Mouse (Mus musculus) myocyte (in vitro differentiated cells): ENCODE results near the gene Fam171a2. TPM values are rescaled to one million over a fixed set of nuclear protein-coding genes. Genes with fewer than 3 reads are reported as not detected.

Source experiments
- H3K27me3 ChIP-seq: one replicate; pipeline ENCODE4 v1.6.1; 2011; ENCODE audit not compliant: control insufficient read depth, insufficient read depth, insufficient read length
- H3K36me3 ChIP-seq: one replicate; pipeline ENCODE4 v1.6.1; 2011; ENCODE audit not compliant: control insufficient read depth, insufficient read depth
- H3K4me2 ChIP-seq: one replicate; pipeline ENCODE4 v1.6.1; 2011; ENCODE audit warnings: low read depth, control low read depth
- H3K4me3 ChIP-seq: one replicate; pipeline ENCODE4 v1.5.1; 2011; ENCODE audit warnings: mild to moderate bottlenecking, control low read depth, moderate library complexity
- H3K79me2 ChIP-seq: one replicate; pipeline ENCODE4 v1.6.1; 2011; ENCODE audit not compliant: control insufficient read depth, insufficient read depth
- H3ac ChIP-seq: one replicate; pipeline ENCODE4 v1.6.1; 2011; ENCODE audit not compliant: control insufficient read depth, insufficient read length
- CEBPB ChIP-seq: IDR thresholded peaks from 2 replicates; pipeline ENCODE4 v1.6.1; 2011; ENCODE audit warnings: mild to moderate bottlenecking, moderate library complexity; ENCODE audit not compliant: poor library complexity, insufficient read depth, severe bottlenecking
- E2F4 ChIP-seq: IDR thresholded peaks from one replicate; pipeline ENCODE4 v1.6.1; 2011; ENCODE audit warnings: mild to moderate bottlenecking, control low read depth, moderate library complexity; ENCODE audit not compliant: insufficient read depth
- MAX ChIP-seq: IDR thresholded peaks from one replicate; pipeline ENCODE4 v1.6.1; 2011; ENCODE audit warnings: low read depth, mild to moderate bottlenecking, control low read depth
- MYOD1 ChIP-seq, 3 experiments: IDR thresholded peaks; one replicate each; pipeline ENCODE4 v1.6.1; 2011; ENCODE audit warnings: control low read depth in 2 of 3, low read depth in 2 of 3, mild to moderate bottlenecking in 2 of 3, moderate library complexity in 1 of 3; ENCODE audit not compliant: insufficient read length in 2 of 3, control insufficient read depth in 1 of 3
- MYOG ChIP-seq, 3 experiments: IDR thresholded peaks; one replicate each; pipeline ENCODE4 v1.6.1; 2011; ENCODE audit warnings: control low read depth in 2 of 3, low read depth in 2 of 3, mild to moderate bottlenecking in 2 of 3; ENCODE audit not compliant: insufficient read length in 2 of 3, control insufficient read depth in 1 of 3, insufficient read depth in 1 of 3
- POLR2A ChIP-seq: IDR thresholded peaks from one replicate; pipeline ENCODE4 v1.6.1; 2011; ENCODE audit warnings: low read depth, mild to moderate bottlenecking, control low read depth, moderate library complexity; ENCODE audit not compliant: insufficient read length
- POLR2AphosphoS2 ChIP-seq: IDR thresholded peaks from one replicate; pipeline ENCODE4 v1.6.1; 2011; ENCODE audit warnings: low read depth, control low read depth; ENCODE audit not compliant: insufficient read length
- REST ChIP-seq: IDR thresholded peaks from one replicate; pipeline ENCODE4 v1.6.1; 2011; ENCODE audit warnings: mild to moderate bottlenecking, control low read depth, moderate library complexity; ENCODE audit not compliant: insufficient read depth, insufficient read length
- SRF ChIP-seq: IDR thresholded peaks from one replicate; pipeline ENCODE4 v1.6.1; 2011; ENCODE audit warnings: low read depth; ENCODE audit not compliant: control insufficient read depth, insufficient read length
- TCF12 ChIP-seq: IDR thresholded peaks from one replicate; pipeline ENCODE4 v1.6.1; 2011; ENCODE audit warnings: mild to moderate bottlenecking, control low read depth; ENCODE audit not compliant: poor library complexity, insufficient read depth, severe bottlenecking
- TCF3 ChIP-seq: IDR thresholded peaks from one replicate; pipeline ENCODE4 v1.6.1; 2011; ENCODE audit warnings: low read depth, control low read depth; ENCODE audit not compliant: insufficient read length
- USF1 ChIP-seq: IDR thresholded peaks from one replicate; pipeline ENCODE4 v1.6.1; 2011; ENCODE audit warnings: low read depth, mild to moderate bottlenecking, control low read depth, moderate library complexity
- polyA plus RNA-seq: library from polyadenylated mRNA; unstranded; fragments of >200 nt; fragmentation: generic; extraction: Trizol; gene quantifications from one replicate; pipeline ENCODE4 v1.2.1, GENCODE M21; 2012; ENCODE audit warnings: missing spikeins

Gene Fam171a2
- polyA plus RNA-seq, 1 experiment: 162 TPM

- H3K4me3 ChIP-seq: no peak overlapping the region
- peak overlapping the region; percentile 15 for H3K4me2 ChIP-seq
- no peak for TF ChIP-seq REST
- TF ChIP-seq E2F4: no peak
- TF ChIP-seq POLR2A: no peak
- no peak for TF ChIP-seq SRF
- TF ChIP-seq MAX: no peak
- no peak for TF ChIP-seq USF1
- TF ChIP-seq TCF3: no peak
- TF ChIP-seq POLR2AphosphoS2: no peak
- no peak for TF ChIP-seq MYOG (IDR thresholded peaks at IDR 0.05; ENCODE audit: control insufficient read depth in 1 of 3, insufficient read depth in 1 of 3, insufficient read length in 2 of 3, low read depth in 2 of 3)
- no peak for TF ChIP-seq MYOD1 (IDR thresholded peaks at IDR 0.05; ENCODE audit: control insufficient read depth in 1 of 3, insufficient read length in 2 of 3, low read depth in 2 of 3)
- no peak for TF ChIP-seq TCF12
- TF ChIP-seq CEBPB: no peak
- peaks cover 5% of the 10 kb centered on the region for H3K27me3 ChIP-seq
- no peaks in the 10 kb centered on the region for H3K79me2 ChIP-seq
- no peak overlapping the region for H3ac ChIP-seq
- peaks cover 6% of the 10 kb centered on the region for H3K36me3 ChIP-seq
Observed at GRCm38 (mm10) chr11:102444321-102444720, 3.2 kb downstream of the Fam171a2 start.

GRCm38 (mm10) chr11:102443740-102444139 is 3.7 kb downstream of the Fam171a2 start:
- Histone ChIP-seq H3K27me3 (peaks cover 3% of the 10 kb centered on the region), H3K79me2 (no peaks in the 10 kb centered on the region), H3K36me3 (peaks cover 8% of the 10 kb centered on the region), H3ac (no peak overlapping the region), H3K4me3 (peak overlapping the region; percentile 11), H3K4me2 (peak overlapping the region; percentile 60)
- TF ChIP-seq CEBPB: no peak
- TF ChIP-seq POLR2AphosphoS2: peak; percentile 53
- TF ChIP-seq MYOD1 (IDR thresholded peaks at IDR 0.05; ENCODE audit: control insufficient read depth in 1 of 3, insufficient read length in 2 of 3, low read depth in 2 of 3): peak in 2 of 3 experiments; percentile 61 to 98
- TF ChIP-seq USF1: no peak
- peak; percentile 67 for TF ChIP-seq TCF12
- TF ChIP-seq MYOG (IDR thresholded peaks at IDR 0.05; ENCODE audit: control insufficient read depth in 1 of 3, insufficient read depth in 1 of 3, insufficient read length in 2 of 3, low read depth in 2 of 3): peak; percentile 71 to 96 (median 75)
- TF ChIP-seq TCF3: peak; percentile 61

GRCm38 (mm10) chr11:102442089-102442488 is 5.4 kb downstream of the Fam171a2 start:
- H3K27me3 ChIP-seq: no peaks in the 10 kb centered on the region
- H3K4me2 ChIP-seq: peak overlapping the region; percentile 22
- peak overlapping the region; percentile 11 for H3K4me3 ChIP-seq
- H3ac ChIP-seq: no peak overlapping the region
- peaks cover 8% of the 10 kb centered on the region for H3K36me3 ChIP-seq
- TF ChIP-seq CEBPB (no peak), USF1 (no peak), TCF12 (no peak), POLR2AphosphoS2 (peak; percentile 34), TCF3 (no peak), REST (no peak), POLR2A (peak; percentile 37), MAX (no peak), SRF (no peak), E2F4 (no peak), MYOD1 (IDR thresholded peaks at IDR 0.05; ENCODE audit: control insufficient read depth in 1 of 3, insufficient read length in 2 of 3, low read depth in 2 of 3) (peak in 1 of 3 experiments; percentile 55), MYOG (IDR thresholded peaks at IDR 0.05; ENCODE audit: control insufficient read depth in 1 of 3, insufficient read depth in 1 of 3, insufficient read length in 2 of 3, low read depth in 2 of 3) (peak in 2 of 3 experiments; percentile 21 to 36)
- H3K79me2 ChIP-seq: no peaks in the 10 kb centered on the region

- Histone ChIP-seq H3K79me2 (no peaks in the 10 kb centered on the region), H3K27me3 (no peaks in the 10 kb centered on the region), H3K4me3 (no peak overlapping the region), H3K36me3 (peaks cover 8% of the 10 kb centered on the region), H3K4me2 (peak overlapping the region; percentile 22), H3ac (no peak overlapping the region)
- no peak for TF ChIP-seq CEBPB
- no peak for TF ChIP-seq TCF12
- no peak for TF ChIP-seq MYOD1 (IDR thresholded peaks at IDR 0.05; ENCODE audit: control insufficient read depth in 1 of 3, insufficient read length in 2 of 3, low read depth in 2 of 3)
- no peak for TF ChIP-seq MAX
- no peak for TF ChIP-seq POLR2AphosphoS2
- TF ChIP-seq MYOG (IDR thresholded peaks at IDR 0.05; ENCODE audit: control insufficient read depth in 1 of 3, insufficient read depth in 1 of 3, insufficient read length in 2 of 3, low read depth in 2 of 3): no peak
- TF ChIP-seq TCF3: no peak
Observed at GRCm38 (mm10) chr11:102441434-102441833, 6.0 kb downstream of the Fam171a2 start.

- no peak overlapping the region for H3K4me3 ChIP-seq
- no peaks in the 10 kb centered on the region for H3K79me2 ChIP-seq
- H3K4me2 ChIP-seq: no peak overlapping the region
- H3ac ChIP-seq: no peak overlapping the region
- H3K36me3 ChIP-seq: peaks cover 8% of the 10 kb centered on the region
- TF ChIP-seq REST (no peak), TCF3 (no peak), POLR2AphosphoS2 (no peak), SRF (no peak), MYOG (IDR thresholded peaks at IDR 0.05; ENCODE audit: control insufficient read depth in 1 of 3, insufficient read depth in 1 of 3, insufficient read length in 2 of 3, low read depth in 2 of 3) (no peak), E2F4 (no peak), TCF12 (no peak), MAX (no peak), MYOD1 (IDR thresholded peaks at IDR 0.05; ENCODE audit: control insufficient read depth in 1 of 3, insufficient read length in 2 of 3, low read depth in 2 of 3) (no peak), USF1 (no peak), POLR2A (no peak), CEBPB (no peak)
- H3K27me3 ChIP-seq: no peaks in the 10 kb centered on the region
Observed at GRCm38 (mm10) chr11:102440255-102440654, 7.2 kb downstream of the Fam171a2 start.
